Mouse (Mus musculus) lung, postnatal 10 days (tissue): Measurements from ENCODE around the gene Hspb7.

Experiments used
- DNase-seq: peaks from one replicate; pipeline ENCODE4 v3.0.0; 2021

Hspb7 gene

DNA sequence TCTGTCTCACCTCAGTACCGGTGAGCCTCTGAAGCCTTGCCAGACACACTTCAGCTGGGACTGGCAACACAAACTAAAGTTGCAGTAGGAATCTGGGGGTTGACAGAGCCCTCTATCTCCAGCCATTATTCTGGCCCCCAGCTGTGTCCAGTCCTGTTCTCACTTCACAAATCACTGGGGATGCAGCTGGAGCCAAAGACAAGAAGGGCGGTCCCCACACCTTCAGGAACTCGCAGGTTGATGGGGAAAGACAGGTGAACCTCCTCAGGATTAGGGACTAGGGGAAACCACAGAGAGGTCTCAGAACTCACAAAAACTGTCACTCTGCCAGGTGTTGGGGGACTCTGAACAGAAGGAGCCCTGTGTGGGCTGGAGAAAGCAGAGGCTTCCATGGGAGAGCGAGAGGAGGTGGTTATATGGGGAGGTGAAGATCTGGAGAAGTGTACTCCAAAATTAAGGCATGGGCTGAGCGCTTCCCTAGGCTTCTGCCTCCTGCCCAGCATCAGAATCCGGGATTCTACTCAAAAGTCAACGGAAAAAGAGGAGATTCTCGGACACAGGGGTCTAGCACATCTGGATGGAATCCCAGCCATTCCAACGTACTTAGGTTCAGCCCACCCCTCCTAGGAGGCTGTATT is at the start of gene Hspb7:
Gene Hspb7, plus strand, starts transcription at position 588 of the 638 bp plus-strand sequence.
- no peak for DNase-seq

DNA sequence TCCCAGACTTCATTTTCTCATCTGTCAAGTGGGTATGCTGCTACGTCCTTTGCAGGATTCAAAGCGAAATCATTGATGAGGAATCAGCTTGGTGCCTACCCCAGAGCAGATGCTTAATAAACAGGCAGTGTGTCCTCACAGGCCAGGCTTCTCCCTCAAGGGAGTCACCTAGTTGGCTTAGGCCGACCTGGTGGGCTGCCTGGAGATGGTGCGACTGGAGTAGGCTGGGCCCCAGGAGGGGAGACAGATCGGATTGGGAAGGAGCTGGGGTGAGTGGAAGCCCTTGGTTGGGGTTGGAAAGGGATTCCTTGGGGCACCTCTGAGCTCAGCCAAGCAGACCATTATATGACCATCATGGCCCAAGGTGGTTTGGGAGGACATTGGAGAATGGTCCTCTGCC is 48.2 kb upstream of the Hspb7 start:
- DNase-seq = no peak

DNA sequence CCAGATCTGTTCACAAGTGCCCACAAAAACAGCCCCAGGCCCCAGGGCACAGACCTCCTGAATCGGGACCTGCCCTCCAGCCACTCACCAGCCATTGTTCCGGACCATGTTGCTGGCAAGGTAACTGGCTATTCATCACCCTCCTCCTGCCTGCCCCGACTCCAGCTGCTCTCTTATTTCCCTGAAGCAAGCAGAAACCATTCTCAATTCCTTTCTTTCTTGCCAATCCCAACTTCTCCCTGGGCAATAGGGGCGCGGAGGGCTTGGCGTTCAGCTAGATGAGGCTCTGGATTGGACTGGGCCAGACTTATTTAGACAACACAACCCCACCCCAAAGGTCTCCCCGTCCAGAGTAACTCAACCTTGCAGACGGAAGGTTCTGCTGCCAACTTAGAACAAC is 40.9 kb upstream of the Hspb7 start:
- DNase-seq = no peak

DNA sequence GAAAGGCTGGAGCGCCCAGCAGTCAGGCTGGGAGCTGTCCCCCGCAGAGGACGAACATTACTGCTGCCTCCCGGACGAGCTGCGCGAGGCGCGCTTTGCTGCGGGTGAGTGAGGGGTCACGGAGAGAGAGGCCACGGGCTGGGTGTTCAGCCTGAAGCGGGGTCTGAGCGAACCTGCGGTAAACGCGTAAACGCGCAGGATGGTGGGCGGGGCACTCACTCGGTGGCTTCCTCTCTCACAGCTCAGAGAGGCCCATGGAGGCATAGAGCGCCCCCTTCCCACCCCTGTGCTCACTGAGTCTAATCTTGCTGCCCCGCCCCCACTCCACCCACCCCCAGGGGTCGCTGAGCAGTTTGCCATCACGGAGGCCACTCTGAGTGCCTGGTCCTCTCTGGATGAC is 38.2 kb upstream of the Hspb7 start:
- DNase-seq = peak; percentile 48

DNA sequence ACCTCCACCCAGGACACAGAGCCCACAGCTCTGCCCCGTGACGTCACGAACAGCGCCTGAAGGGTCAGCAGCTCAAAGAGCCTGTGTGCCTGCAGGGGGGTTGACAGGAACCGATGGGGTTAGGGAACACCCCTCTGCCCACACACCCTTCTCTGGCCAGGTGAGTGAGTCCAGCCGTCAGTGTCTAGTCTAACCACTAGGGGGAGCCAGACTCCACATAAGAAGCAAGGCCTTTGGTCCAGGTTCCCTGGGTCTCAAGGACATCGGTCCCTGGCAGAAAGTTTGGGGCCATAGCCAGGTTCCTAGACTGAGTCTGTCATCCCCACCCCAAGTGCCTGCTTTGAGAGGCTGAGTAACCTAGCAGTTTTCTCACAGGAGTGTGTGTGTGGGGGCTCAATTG is 35.3 kb upstream of the Hspb7 start:
- DNase-seq = peak; percentile 69

DNA sequence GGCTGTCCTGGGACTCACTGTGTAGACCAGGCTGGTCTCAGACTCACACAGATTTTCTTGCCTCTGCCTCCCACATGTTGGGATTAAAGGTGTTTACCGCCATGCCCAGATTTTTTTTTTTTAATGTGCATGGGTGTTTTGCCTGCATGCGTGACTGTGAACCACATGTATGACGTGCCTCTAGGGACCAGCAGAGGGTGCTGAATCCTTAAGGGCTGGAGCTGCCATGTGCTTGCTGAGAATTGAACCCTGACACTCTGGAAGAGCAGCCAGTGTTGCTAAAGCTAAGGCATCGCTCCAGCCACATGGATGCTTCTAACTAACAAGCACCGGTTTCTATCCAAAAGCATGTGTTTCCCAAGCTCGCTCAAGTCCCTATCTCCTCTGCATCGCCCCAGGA is 34.4 kb upstream of the Hspb7 start:
- DNase-seq = no peak

DNA sequence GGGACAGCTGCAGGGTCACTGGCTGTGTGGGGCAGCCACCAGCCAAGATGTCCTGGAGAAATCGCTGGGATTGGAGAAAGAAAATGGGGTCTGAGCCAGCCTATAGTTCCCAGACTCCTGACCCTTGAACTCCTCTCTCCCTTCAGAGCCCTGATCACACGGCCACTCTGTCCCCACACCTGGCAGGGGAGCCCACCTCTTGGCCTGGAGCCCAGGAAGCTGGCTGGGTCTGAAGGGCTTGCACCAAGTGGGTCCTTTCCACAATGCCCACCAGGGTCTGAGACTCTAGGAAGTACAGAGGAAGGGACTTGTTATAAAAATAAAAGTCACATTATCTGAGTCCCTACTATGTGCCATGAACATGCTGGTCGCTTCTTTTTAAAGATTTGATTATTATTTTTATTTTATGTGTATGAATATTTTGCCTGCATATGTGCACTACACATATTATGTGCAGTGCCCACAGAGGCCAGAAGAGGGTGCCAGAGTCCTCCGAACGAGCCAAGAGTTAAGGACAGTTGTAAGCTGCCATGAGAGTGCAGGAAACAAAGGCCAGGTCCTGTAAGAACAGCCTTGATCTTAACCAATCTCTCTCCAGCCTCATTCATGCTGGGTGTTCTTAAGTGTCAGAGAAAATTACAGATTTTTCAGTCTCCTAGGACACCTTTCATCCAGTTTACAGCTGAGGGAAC is 33.3 kb upstream of the Hspb7 start:
- peak; percentile 84 for DNase-seq

DNA sequence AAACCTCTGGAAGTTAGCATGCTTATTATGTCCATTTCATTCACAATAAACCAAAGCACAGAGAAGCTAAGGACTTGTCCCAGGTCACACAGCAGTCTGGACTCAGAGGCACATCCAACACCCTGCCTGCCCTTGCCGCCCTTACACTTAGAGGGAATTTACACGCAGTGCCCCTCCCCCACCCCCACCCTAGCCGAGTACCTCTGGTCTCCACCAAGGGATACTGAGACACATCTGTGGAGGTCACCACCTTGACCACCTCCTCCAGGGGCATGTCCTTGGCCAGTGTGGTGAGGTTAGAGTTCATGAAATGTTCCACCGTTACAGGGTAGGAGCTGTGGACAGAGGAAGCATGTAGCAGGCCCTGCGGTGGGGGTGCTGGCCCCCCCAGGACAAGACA is 32.6 kb upstream of the Hspb7 start:
- DNase-seq = no peak

DNA sequence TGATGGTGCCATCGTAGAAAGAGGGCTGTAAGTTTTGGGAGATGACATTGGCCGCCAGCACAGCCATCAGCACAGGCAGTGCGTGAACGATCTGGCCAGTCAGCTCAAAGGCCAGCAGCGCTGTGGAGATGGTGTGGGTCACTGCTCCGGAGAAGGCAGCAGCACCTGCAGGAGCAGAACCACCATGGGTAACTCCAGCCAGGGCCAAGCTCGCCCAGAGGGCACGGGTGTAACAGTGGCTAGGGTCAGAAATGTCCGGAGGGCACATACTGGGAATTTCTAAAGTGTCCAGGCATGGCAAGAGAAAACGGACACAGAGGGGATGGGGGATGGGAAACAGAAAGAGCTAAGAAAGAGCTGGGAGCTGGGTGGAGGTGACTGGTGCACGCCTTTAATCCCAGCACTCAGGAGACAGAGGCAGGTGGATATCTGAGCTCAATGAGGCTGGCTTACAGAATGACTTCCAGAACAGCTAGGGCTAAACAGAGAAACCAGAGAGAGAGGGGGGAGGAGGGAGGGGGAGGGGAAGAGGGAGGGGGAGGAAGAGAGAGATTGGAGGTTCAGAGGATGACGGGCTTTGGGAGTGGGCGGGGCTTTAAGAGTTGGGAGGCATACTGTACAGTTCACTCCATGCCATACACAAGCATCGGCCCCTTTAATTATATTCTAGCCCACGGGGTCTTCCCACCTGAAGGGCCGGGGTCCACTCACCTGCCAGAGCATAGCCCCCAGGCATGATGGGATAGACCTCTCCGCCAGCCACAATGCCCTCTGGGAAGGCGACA is 31.0 kb upstream of the Hspb7 start:
- no peak for DNase-seq

DNA sequence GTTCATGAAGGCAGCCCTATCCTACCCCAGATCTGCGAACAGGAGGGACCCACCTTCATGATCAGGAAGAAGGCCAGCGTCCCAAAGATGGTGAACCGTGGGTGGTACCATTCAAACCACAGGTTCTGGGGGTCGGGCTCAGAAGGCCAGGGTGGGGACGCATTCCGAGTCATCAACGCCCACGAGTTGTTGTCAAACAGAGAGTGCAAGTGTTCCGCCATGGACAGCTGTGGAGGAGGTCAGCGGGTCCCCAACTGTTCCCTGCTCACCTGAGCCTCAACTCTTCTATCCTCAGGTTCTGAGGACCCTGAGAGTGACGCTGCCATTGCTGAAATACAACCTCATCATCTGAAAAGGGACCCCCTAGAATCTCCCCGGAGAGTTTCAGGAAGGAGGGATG is 29.3 kb upstream of the Hspb7 start:
- no peak for DNase-seq

DNA sequence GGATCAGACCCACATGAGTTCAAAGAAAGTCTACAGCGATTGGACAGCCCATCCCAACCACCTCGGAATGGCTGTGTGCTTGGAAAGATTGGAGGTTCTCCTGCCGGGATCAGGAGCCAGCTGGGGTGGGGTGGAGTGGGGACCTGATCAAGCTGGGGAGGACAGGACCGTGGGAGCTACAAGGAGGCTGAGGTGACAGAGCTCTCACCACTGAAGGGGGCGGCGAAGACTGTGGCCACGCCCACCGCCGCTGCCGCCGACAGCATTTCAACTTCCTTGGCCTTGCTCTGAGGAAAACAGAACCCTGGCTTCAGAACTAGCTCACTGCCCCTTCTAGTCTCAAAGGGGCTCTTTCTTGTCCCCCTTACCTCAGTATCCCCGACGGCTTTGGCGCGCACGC is 25.8 kb upstream of the Hspb7 start:
- peak; percentile 35 for DNase-seq

DNA sequence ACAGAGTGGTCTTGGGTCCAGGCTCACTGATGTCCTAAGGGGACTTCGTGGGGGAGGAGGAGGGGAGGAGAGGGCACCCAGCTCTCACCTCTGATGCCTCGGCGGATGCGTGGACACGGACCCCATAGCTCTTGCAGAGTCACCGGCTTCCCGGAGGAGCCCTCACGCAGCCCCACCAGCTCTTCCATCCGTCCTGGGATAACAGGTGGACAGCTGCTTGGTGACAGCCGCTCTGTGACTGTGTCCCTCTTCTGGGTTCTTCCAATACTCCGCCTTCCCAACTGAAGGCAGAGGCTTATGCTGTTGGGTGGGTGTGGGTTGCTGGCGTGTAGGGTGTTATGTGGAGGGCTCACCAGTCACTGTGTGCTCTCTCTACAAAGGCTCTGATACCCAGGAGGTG is 22.7 kb upstream of the Hspb7 start:
- no peak for DNase-seq

DNA sequence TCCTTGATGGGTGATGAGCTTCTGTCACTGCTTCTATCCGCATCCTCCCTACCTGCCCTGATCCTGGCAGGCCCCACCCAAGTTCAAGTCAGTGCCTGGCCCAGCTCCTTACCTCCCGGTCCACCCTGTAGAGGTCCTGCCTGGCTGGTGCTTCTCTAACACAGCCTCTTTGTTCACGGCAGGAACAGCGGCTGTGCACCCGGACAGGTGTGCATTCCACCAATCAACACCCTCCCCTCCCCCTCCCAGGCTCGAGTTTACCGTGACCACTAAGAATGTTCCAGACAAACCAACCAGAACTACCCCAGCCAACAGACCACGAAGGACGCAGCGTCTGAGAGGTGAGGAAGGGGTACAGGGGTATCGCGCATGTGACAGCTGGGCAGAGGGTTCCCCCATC is 22.0 kb upstream of the Hspb7 start, which contains the start of gene Clcnka:
Gene Clcnka, minus strand, starts transcription at position 180 of the 400 bp plus-strand sequence.
- DNase-seq = no peak

DNA sequence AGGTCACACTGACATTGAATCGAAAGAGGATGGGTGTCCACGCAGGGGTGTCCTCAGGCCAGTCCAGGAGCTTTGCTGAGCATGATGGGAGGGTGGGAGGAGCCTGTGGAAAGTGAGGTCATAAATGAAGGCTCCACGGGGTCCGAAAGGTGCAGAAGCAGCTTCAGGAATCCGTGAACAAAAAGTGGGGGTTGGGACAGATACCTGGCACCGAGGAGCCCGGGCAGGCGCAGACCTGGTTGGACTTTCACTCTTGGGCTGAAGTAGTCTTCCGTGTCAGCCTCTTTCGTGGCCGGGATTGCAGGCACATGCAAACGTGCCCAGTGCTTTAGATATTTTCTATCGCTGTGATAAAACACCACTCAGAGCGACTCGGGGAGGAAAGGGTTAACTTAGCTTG is 20.4 kb upstream of the Hspb7 start:
- no peak for DNase-seq

DNA sequence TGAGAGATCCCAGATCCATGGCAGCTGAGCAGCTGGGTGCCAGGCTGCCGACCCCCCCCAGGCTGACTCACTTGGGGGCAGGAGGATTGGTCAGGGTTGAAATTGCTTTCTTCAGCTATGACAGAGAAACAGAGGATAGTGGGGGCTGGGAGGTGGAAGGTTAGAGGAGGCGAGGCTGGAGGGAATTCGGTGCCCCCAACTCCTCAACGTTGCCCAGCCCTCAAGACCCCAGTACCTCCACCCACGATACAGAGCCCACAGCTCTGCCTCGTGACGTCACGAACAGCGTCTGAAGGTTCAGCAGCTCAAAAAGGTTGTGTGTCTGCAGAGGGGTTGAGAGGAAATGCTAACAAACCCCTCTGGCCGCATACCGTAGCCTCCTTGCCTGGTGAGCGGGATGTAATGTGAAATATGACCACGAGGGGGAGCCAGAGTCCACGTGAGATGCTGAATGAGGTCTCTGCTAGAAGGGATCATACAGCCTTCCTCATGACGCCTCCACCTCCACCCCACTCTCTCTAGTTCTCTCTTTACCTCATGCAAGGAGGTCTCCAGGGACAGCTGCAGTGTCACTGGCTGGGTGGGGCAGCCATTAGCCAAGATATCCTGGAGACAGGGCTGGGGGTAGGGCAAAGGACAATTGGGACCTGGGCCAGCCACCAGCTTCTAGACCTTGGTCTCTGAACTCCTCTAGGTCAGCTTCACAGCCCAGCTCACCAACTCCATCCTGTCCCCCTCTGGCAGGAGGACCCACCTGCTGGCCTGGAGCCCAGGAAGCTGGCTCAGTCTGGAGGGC is 15.9 kb upstream of the Hspb7 start:
- DNase-seq = peak; percentile 92

DNA sequence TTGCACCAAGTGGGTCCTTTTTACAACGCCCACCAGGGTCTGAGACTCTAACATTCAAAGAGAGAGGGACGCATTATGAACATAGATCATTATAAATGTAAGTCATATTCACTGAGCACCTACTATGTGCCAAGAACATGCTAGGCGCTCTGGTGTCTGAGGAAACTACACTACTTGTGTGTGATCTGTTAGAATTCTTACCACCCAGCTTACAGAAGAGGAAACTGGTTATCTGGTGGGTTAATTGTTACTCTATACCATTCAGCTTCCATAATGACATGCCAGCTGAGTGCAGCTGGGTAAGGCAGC is 15.3 kb upstream of the Hspb7 start:
- no peak for DNase-seq

DNA sequence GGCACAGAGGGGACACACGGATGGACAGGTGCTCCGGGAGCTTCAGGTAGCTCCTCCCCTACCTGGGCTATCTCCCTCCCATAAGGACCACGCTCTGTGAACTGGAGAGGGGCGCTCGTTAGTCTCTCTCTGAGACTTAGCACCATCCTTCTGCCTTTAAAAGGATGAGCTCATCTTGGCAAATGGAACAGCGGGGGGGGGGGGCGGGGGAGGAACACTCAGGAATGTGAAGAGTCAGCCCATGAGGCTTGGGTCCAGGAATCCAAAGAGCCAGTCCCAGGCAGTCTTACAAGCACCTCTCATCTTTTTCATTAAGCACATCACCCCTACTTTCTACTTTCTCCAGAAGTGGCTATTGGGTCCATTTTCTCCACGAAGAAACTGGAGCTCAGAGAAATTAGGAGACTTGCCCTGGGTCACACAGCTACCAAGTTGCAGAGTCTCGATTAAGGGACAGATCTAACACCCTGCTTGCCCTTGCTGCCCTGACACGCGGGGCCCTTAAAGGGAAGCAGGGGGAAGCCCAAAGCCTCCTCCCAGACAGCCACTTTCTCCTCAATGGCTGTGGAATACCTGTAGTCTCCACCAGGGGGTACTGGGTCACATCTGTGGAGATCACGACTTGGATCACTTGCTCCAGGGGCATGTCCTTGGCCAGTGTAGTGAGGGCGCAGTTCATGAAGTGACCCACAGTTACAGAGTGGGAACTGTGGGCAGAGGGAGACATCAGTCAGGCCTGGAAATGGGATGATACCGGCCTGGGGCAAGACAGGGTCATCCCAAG is 13.9 kb upstream of the Hspb7 start:
- peak; percentile 82 for DNase-seq

DNA sequence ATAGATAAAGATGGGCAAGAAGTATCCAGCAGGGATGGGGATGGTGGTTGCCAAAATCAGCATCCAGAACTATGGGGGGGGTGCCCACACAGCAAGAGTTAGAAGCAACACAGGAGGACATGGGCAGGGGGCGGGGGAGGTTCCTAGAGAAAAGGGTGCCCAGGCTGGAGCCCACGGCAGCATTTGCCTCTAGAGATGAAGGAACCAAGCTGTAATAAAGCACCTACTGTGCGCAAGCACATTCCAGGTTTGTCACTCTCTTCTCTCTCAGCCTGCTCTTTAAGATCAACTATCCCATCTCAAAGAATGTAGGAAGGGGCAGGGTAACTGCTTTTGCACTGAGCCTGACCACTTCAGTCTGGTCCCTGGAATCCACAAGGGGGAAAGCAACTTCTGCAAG is 12.0 kb upstream of the Hspb7 start:
- DNase-seq = no peak

DNA sequence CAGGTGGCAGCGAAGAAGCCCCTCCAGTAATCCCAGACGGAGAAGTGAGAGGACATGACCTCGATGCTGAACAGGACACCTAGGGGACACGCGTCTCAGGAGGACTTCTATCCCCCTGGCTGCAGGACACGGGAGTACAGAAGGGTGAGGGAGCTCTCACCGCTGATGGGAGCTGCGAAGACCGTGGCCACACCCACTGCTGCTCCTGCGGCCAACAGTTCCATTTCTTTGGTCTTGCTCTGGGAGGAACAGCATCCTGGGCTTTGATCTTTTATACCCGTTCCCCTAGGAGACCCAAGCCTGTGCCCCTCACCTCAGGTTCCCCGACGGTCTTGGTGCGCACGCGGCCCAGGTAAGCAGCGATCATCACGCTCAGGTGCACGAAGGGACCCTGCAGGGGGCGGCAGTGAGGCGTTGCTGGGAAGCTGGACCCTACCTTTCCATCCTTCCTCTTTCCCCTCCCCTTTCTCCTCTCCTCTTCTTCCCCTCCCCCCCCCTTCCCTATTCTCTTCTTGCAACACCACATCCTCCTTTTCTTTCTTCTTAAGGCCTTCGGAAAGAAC is 9.1 kb upstream of the Hspb7 start:
- no peak for DNase-seq

DNA sequence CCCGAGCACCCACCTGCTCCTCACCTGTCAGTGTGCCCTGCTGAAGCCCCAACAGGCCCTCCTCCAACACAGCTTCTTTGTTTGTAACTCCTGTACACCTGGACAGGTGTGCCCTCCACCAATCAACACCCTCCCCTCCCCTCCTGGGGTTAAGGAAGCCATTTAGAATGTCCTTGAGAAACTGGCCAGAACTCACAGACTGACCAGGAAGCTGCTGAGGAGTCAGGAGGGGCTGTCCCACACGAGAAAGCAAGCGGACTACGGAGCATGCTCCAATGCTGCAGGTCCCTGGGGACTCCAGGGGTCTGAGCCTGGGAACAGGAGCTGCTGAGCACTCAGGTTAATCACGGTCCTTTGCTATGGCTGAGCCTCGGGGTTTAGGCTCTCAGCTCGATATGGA is 4.7 kb upstream of the Hspb7 start, which contains the start of gene Clcnkb:
Gene Clcnkb, minus strand, starts transcription at position 91 of the 400 bp plus-strand sequence.
- DNase-seq = no peak

DNA sequence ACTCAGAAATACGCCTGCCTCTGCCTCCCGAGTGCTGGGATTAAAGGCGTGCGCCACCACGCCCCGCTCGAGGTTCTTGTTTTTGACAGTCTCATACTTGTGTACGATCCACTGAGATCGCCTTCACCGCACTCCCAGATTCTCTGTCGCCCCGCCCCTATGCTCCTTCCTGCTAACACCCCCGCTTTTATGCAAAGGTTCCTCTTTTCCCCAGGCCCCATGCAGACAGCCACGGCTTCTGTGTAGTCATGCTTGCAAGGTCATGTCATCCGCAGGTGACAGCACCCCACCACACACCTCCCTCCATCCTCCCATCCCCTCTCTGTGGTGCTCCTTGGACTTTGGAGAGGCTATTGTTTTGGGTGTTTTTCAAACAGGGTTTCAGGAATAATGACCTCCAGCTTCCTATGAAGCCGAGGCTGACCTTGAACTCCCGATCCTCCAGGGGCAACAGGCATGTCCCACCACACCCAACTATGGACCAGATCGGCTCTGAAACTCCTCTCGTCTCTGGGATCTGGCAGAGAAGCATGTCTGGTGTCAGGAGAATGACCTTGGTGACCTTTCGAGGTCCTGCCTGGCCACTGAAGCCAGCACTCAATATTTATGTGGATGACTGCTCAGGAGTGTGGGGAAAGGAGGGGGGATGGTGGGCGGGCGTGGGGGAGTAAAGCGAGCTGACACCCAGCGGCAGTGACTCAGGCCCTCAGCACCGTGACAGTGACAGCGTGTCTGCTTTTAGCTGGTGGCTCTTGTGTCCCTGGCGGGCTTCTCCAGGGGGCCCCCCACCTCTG is 984 bp upstream of the Hspb7 start:
- peak; percentile 43 for DNase-seq
